Mouse (Mus musculus): Measurements from ENCODE around the gene Fbxo27.

Fbxo27 gene

GRCm38 (mm10) chr7:28709454-28709853 lies 16.8 kb downstream of the Fbxo27 start:
- no peak for DNase-seq

GRCm38 (mm10) chr7:28710962-28711361 lies 18.3 kb downstream of the Fbxo27 start:
- no peak for DNase-seq

GRCm38 (mm10) chr7:28714667-28715066 lies 22.0 kb downstream of the Fbxo27 start:
- no peak for DNase-seq

GRCm38 (mm10) chr7:28715598-28715997 lies 22.9 kb downstream of the Fbxo27 start:
- no peak for DNase-seq

GRCm38 (mm10) chr7:28716590-28717281 lies 24.1 kb downstream of the Fbxo27 start, which contains the start of gene Fbxo17:
Gene Fbxo17, plus strand, starts transcription at chr7:28716804.
- peak; percentile 55 for DNase-seq

- DNase-seq = no peak
Measured at GRCm38 (mm10) chr7:28717726-28718125, 25.1 kb downstream of the Fbxo27 start.

GRCm38 (mm10) chr7:28719159-28719558 lies 26.5 kb downstream of the Fbxo27 start:
- DNase-seq = no peak

- DNase-seq = no peak
Measured at GRCm38 (mm10) chr7:28719650-28720049, 27.0 kb downstream of the Fbxo27 start.

GRCm38 (mm10) chr7:28720753-28721537 lies 28.3 kb downstream of the Fbxo27 start:
- no peak for DNase-seq

GRCm38 (mm10) chr7:28722079-28722478 lies 29.4 kb downstream of the Fbxo27 start:
- no peak for DNase-seq

- no peak for DNase-seq
Measured at GRCm38 (mm10) chr7:28724613-28725012, 32.0 kb downstream of the Fbxo27 start.

GRCm38 (mm10) chr7:28726600-28726999 lies 34.0 kb downstream of the Fbxo27 start:
- DNase-seq = peak; percentile 82

GRCm38 (mm10) chr7:28727649-28728340 lies 35.1 kb downstream of the Fbxo27 start:
- DNase-seq = no peak

- peak; percentile 82 for DNase-seq
Measured at GRCm38 (mm10) chr7:28732341-28733142, 39.9 kb downstream of the Fbxo27 start.

- DNase-seq = no peak
Measured at GRCm38 (mm10) chr7:28733211-28733610, 40.6 kb downstream of the Fbxo27 start.

GRCm38 (mm10) chr7:28735701-28736100 lies 43.1 kb downstream of the Fbxo27 start:
- DNase-seq = no peak

- DNase-seq = peak; percentile 53
Measured at GRCm38 (mm10) chr7:28739829-28740228, 47.2 kb downstream of the Fbxo27 start.

GRCm38 (mm10) chr7:28740949-28741348 lies 48.3 kb downstream of the Fbxo27 start:
- DNase-seq = no peak

- no peak for DNase-seq
Measured at GRCm38 (mm10) chr7:28741368-28741708, 48.7 kb downstream of the Fbxo27 start.

- DNase-seq = peak; percentile 97
Measured at GRCm38 (mm10) chr7:28741709-28742438, 49.2 kb downstream of the Fbxo27 start, which contains the start of the genes Mrps12 and Sars2. Gene Mrps12, minus strand, starts transcription at chr7:28741820. Gene Sars2, plus strand, starts transcription at chr7:28741992.
